Mouse (Mus musculus) heart, adult 2 months (tissue): ENCODE data around the gene Slc25a10. TPM values are rescaled to one million over a fixed set of nuclear protein-coding genes. Genes with fewer than 3 reads are reported as not detected.

ENCODE experiments used
- DNase-seq, 2 experiments: peaks; one replicate each; pipeline ENCODE4 v3.0.0; 2021
- H3K27ac ChIP-seq: fragments of 200-600 bp; 2 replicates; pipeline ENCODE4 v1.8.1; 2022
- H3K27me3 ChIP-seq: fragments of 200-500 bp; 2 replicates; pipeline ENCODE4 v1.6.1; 2012; ENCODE audit warnings: mild to moderate bottlenecking, low read length, inconsistent platforms, mixed read lengths; ENCODE audit not compliant: control insufficient read depth, insufficient read depth
- H3K36me3 ChIP-seq: fragments of 200-500 bp; 2 replicates; pipeline ENCODE4 v1.6.1; 2012; ENCODE audit warnings: low read length, inconsistent platforms; ENCODE audit not compliant: control insufficient read depth, insufficient read depth
- H3K4me1 ChIP-seq: fragments of 200-500 bp; 2 replicates; pipeline ENCODE4 v1.6.1; 2011; ENCODE audit warnings: low read length; ENCODE audit not compliant: control insufficient read depth, insufficient read depth
- H3K4me3 ChIP-seq: fragments of 200-600 bp; 2 replicates; pipeline ENCODE4 v1.8.1; 2022
- H3K79me2 ChIP-seq: fragments of 200-500 bp; replicated peaks from 2 replicates; pipeline ENCODE4 v1.6.1; 2012; ENCODE audit warnings: mild to moderate bottlenecking, inconsistent platforms, low read length, moderate library complexity, mixed read lengths; ENCODE audit not compliant: control insufficient read depth, insufficient read depth
- H3K9ac ChIP-seq: fragments of 200-500 bp; 2 replicates; pipeline ENCODE4 v1.6.1; 2012; ENCODE audit warnings: low read depth, mild to moderate bottlenecking, control low read depth, inconsistent platforms, low read length, mixed read lengths
- CTCF ChIP-seq: fragments of 200-600 bp; IDR thresholded peaks from 2 replicates; pipeline ENCODE4 v1.8.1; 2022; ENCODE audit warnings: antibody characterized with exemption, mild to moderate bottlenecking, moderate library complexity
- EP300 ChIP-seq: fragments of 200-500 bp; IDR thresholded peaks from 2 replicates; pipeline ENCODE4 v1.6.1; 2011; ENCODE audit warnings: low read depth, low read length, control low read depth; ENCODE audit not compliant: insufficient read depth
- POLR2A ChIP-seq: fragments of 200-500 bp; IDR thresholded peaks from 2 replicates; pipeline ENCODE4 v1.6.1; 2011; ENCODE audit warnings: mild to moderate bottlenecking, low read depth, low read length, control low read depth; ENCODE audit not compliant: insufficient read depth
- WGBS: fragments of 180-500 bp; shearing (Covaris S2); methylation state at CpG from one replicate; pipeline ENCODE4 v1.1.7; 2018; 5-methylcytosine and 5-hydroxymethylcytosine counted together
- intact Hi-C: fragments of 180-260 bp; cut with DNase I; formaldehyde crosslinking; loops from one replicate; pipeline ENCODE4 v1.15.1; 2025
- polyA plus RNA-seq: library from polyadenylated mRNA; depleted of rRNA; stranded (reverse); fragments of >200 nt; gene quantifications from 2 replicates; pipeline ENCODE4 v1.2.3, GENCODE M21; 2012
- total RNA-seq, 2 experiments: library from RNA; stranded (reverse); gene quantifications; 2 replicates each; pipeline ENCODE4 v1.2.3; 2021

Slc25a10 gene
- total and polyA plus RNA-seq, 3 experiments: 14.1 to 40.9 (median 14.6) TPM

DNA sequence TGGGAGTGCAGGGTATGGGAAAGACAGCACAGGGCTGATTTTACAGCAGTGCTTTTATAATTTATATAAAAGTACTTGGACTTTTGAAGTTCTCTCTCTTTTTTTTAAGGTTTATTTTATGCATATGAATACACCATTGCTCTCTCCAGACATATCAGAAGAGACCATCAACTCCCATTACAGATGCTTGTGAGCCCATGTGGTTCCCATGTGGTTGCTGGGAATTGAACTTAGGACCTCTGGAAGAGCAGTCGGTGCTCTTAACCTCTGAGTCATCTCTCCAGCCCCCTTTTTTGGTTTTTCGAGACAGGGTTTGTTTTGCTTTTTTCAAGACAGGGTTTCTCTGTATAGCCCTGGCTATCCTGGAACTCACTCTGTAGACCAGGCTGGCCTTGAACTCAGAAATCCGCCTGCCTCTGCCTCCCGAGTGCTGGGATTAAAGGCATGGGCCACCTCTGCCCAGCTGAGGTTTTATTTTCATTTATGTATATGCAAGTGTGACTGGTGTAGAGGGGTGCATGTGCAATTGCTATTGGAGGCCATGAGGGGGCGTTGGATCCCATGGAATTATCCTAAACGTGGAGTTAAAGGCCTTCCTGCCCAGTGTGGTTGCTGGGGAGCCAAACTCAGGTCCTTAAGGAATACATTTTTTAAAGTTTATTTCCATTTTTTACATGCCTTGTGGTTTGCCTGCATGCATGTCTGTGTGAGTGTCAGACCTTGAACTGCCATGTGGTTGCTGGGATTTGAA, 32.6 kb upstream of the Slc25a10 start:
- no peaks in the 10 kb centered on the region for H3K27me3 ChIP-seq
- no peaks in the 10 kb centered on the region for H3K36me3 ChIP-seq
- no peaks in the 10 kb centered on the region for H3K4me1 ChIP-seq
- intact Hi-C loops: no loop called here
- H3K79me2 ChIP-seq: no peaks in the 10 kb centered on the region
- H3K27ac ChIP-seq: no peak overlapping the region; the same call in 1 of the 2 replicates
- TF ChIP-seq EP300 (no peak), CTCF (peak; percentile 41), POLR2A (no peak)
- no peak for DNase-seq
- H3K9ac ChIP-seq: no peak overlapping the region
- WGBS: 57% methylated on average over 6 of the region's 6 CpGs
- H3K4me3 ChIP-seq: peak overlapping the region; percentile 85

DNA sequence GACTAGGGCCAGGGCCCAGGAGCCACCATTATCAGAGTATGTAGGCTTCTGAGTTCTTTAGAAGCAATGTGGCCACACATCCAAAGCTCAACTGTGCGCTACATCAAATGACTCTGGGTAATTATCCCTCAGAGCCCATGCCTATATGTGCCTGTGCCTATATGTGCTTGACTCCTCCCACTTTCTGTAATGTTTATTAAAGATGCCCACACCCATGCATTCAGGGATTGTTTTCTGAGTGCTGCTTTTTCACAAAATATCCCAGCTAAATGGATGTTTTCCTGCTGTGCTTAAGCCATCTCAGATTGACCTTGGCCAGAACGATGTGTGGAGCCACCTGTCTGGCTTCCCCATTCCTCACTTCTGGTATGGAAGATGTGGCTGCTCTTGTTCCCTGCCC, 28.1 kb upstream of the Slc25a10 start:
- no peak for DNase-seq
- H3K27me3 ChIP-seq: no peaks in the 10 kb centered on the region
- no peak overlapping the region for H3K4me3 ChIP-seq
- 85% methylated on average over 2 of the region's 2 CpGs for WGBS
- no peaks in the 10 kb centered on the region for H3K36me3 ChIP-seq
- H3K9ac ChIP-seq: no peak overlapping the region
- H3K4me1 ChIP-seq: peaks cover 3% of the 10 kb centered on the region
- intact Hi-C loops: no loop called here
- no peaks in the 10 kb centered on the region; the same call in 1 of the 2 replicates for H3K79me2 ChIP-seq
- no peak for TF ChIP-seq EP300
- no peak for TF ChIP-seq POLR2A
- TF ChIP-seq CTCF: no peak
- no peak overlapping the region for H3K27ac ChIP-seq

DNA sequence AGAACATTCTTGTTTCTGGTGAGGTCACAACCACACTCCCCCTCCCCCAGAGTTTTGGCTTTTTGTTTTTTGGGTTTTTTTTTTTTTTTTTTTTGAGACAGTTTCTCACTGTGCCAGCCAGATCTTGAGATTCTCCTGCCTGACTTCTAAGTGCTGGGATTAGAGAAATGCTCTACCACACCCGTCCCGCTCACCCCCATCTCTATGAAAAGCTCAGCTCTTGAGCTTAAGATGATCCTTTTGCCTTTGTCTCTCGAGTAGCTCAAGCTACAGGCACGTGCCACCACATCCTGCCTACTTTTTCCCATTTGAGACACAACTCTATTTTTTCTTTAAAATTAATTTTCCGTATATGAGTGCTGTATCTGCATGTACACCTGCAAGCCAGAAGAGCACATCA, 27.3 kb upstream of the Slc25a10 start:
- no peaks in the 10 kb centered on the region for H3K27me3 ChIP-seq
- H3K9ac ChIP-seq: no peak overlapping the region
- TF ChIP-seq EP300: no peak
- TF ChIP-seq CTCF: no peak
- TF ChIP-seq POLR2A: no peak
- H3K36me3 ChIP-seq: no peaks in the 10 kb centered on the region
- WGBS: 85% methylated on average over 5 of the region's 5 CpGs
- intact Hi-C loops: no loop called here
- H3K79me2 ChIP-seq: no peaks in the 10 kb centered on the region; the same call in 1 of the 2 replicates
- H3K4me1 ChIP-seq: peaks cover 3% of the 10 kb centered on the region
- H3K4me3 ChIP-seq: no peak overlapping the region
- DNase-seq: no peak
- no peak overlapping the region for H3K27ac ChIP-seq

DNA sequence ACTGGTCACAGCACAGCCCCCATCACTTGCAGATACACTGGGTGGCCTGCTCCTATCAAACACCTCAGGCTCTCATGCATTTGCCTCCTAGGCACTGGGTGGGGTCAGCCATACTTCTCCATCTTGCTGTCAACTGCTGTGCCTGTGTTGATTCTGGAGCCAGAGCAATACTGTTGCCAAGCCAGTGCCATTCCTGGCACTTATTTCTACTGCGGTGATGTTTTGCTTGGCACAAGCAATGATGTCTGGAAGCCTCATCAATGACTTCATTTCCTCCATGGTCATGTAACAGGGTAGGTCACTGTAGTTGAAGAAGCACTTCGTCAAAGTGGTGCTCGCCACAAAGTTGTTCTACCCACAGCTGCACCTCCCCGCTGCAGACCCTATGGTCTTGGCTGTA, 26.1 kb upstream of the Slc25a10 start:
- Histone ChIP-seq H3K27ac (no peak overlapping the region), H3K79me2 (no peaks in the 10 kb centered on the region; the same call in 1 of the 2 replicates), H3K4me3 (no peak overlapping the region), H3K4me1 (peaks cover 3% of the 10 kb centered on the region), H3K36me3 (no peaks in the 10 kb centered on the region), H3K9ac (no peak overlapping the region), H3K27me3 (no peaks in the 10 kb centered on the region)
- intact Hi-C loops: no loop called here
- no peak for DNase-seq
- WGBS: 34% methylated on average over 4 of the region's 4 CpGs
- no peak for TF ChIP-seq CTCF
- no peak for TF ChIP-seq POLR2A
- no peak for TF ChIP-seq EP300

DNA sequence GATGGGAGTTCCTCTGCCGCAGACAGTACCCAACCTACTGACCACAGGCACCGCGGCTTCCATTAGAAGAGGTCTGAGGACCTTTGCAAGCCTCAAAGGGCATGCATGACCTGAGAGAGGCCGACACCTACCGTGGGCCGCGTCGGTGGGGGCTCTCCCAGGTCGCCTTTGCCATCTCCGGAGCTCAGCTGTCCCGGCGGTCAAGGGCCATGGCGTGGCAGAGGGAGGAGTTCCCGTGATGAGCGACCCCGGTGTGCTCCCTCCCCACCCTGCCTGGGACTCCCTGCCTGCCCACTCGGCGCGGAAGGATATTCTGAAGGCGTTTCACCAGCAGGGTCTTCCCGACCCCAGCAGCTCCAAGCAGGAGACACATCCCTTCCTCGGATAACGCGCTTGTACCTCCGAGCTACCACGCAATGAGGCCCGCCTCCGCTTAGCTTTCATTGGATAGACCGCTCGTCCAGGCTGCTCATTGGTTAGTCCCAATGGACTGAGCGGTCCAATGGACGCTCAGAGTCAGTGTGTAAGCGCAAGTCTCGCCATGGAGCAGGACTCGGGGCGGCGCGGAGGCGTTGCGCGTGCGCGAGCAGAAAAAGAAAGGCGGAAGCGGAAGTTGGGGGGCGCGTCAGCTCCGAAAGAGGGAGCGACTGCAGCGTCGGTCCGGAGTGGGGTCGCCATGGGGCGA, 24.4 kb upstream of the Slc25a10 start, which contains the start of gene Arl16:
Arl16 (minus strand) TSS at position 557 of the 685 bp plus-strand sequence.
- peak within 1 kb of the TSS; percentile 87 for H3K9ac ChIP-seq
- under 1% methylated on average over 53 of the region's 54 CpGs for WGBS
- intact Hi-C loops: no loop called here
- H3K4me3 ChIP-seq: peak within 1 kb of the TSS; percentile 84
- peak within 1 kb of the TSS; percentile 81 for H3K27ac ChIP-seq
- no peaks in the 10 kb centered on the region; the same call in 1 of the 2 replicates for H3K79me2 ChIP-seq
- peaks cover 3% of the 10 kb centered on the region for H3K4me1 ChIP-seq
- H3K36me3 ChIP-seq: no peaks in the 10 kb centered on the region
- peak; percentile 91 to 95 for DNase-seq
- H3K27me3 ChIP-seq: no peaks in the 10 kb centered on the region
- 0 out of 2 replicates have a peak, but pooled peaks have one; percentile 16 for TF ChIP-seq EP300
- TF ChIP-seq CTCF: no peak
- TF ChIP-seq POLR2A: peak; percentile 89

DNA sequence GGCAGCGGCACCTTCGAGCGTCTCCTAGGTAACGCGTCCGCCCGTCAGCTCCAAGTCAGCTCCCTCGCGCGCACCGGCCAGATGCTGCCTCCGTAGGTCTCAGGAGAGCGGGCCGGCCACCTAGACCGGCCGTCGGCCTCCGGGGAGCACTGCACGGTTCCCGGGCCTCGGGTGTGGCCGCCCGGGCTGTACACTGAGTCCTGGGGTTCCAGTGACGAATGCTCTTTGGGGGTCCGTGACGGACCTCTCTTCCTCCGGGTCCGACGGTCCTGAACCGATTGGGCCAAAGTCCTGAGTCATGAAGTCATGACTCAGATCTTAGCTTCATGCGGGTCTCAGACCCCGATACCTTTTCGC, 23.9 kb upstream of the Slc25a10 start:
- Histone ChIP-seq H3K79me2 (no peaks in the 10 kb centered on the region; the same call in 1 of the 2 replicates), H3K4me3 (peak overlapping the region; percentile 84), H3K36me3 (no peaks in the 10 kb centered on the region), H3K27ac (peak overlapping the region; percentile 68), H3K4me1 (peaks cover 3% of the 10 kb centered on the region), H3K27me3 (no peaks in the 10 kb centered on the region), H3K9ac (peak overlapping the region; percentile 87)
- TF ChIP-seq CTCF (no peak), POLR2A (no peak), EP300 (no peak)
- intact Hi-C loops: loop anchor here (2.0 kb wide), 1 partner anchor 15 kb away; no protein-coding TSS in a partner anchor
- WGBS: under 1% methylated on average over 33 of the region's 33 CpGs
- no peak for DNase-seq
